8 mouse cellular contexts compared by ENCODE assay signal in the genomic region with DNA sequence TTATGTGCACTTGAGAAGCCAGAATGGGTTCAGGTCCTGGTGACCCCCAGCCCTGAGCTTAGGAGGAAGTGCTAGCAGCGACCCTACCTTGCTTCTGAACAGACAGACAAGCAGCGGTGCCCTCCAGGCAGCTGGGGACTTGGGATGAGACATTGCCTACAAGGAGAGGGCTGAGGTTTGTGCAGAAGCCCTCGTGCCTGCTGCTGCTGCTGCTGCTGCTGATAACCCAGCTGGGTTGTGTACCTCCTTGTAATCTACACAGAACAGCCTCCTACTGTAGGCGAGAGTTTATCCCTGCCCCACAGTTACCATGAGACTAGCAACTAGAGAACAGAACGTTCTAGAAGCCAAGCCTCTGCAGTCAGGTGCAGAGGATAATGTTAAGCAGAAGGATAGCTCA.
A peak's percentile ranks its signal among the peaks of the same experiment; 100 is the strongest.
DNase-seq lines count a peak whose midpoint lies in the region; ATAC-seq and TF ChIP-seq lines count a peak whose summit lies in the region.

No protein-coding gene starts in this region.

- H3K4me3 ChIP-seq in gastrocnemius, adult 2 months = peak overlapping the region; percentile 72
- H3K4me3 ChIP-seq in heart, embryonic 13.5 days = peak overlapping the region; percentile 73
- peak overlapping the region; percentile 70 for H3K4me3 ChIP-seq in liver, embryonic 15.5 days (replicated peaks)
- H3K4me3 ChIP-seq in stomach, embryonic 14.5 days (ENCODE audit: low read depth, low read length) = peak overlapping the region; percentile 39

- H3K9ac ChIP-seq in heart, embryonic 13.5 days = peak overlapping the region; percentile 85
- peak overlapping the region; percentile 76 for H3K9ac ChIP-seq in liver, embryonic 15.5 days
- H3K9ac ChIP-seq in stomach, embryonic 14.5 days (replicated peaks; ENCODE audit: low read depth, low read length) = peak overlapping the region; percentile 41

- H3K27me3 ChIP-seq in heart, embryonic 13.5 days (replicated peaks) = no peaks in the 10 kb centered on the region
- H3K27me3 ChIP-seq in liver, embryonic 15.5 days = no peaks in the 10 kb centered on the region
- no peaks in the 10 kb centered on the region for H3K27me3 ChIP-seq in stomach, embryonic 14.5 days (ENCODE audit: control insufficient read depth, insufficient read depth, low read length)

- no peak for TF ChIP-seq CTCF in gastrocnemius, adult 2 months (IDR thresholded peaks at IDR 0.05)

- no peak for DNase-seq in gastrocnemius, adult 2 months
- no peak for DNase-seq in gastrocnemius, postnatal 10 days
- peak; percentile 93 for DNase-seq in MEL-GATA-1-ER (ENCODE audit: extremely low read depth, low read depth)
- no peak for DNase-seq in frontal cortex, postnatal 14 days (ENCODE audit: low spot score in 2 of 2)
- DNase-seq in ovary, postnatal 36 days (ENCODE audit: low spot score) = no peak

- H3K4me1 ChIP-seq in heart, embryonic 13.5 days = peaks cover 86% of the 10 kb centered on the region
- peaks cover 80% of the 10 kb centered on the region for H3K4me1 ChIP-seq in liver, embryonic 15.5 days (replicated peaks)
- peaks cover 44% of the 10 kb centered on the region for H3K4me1 ChIP-seq in stomach, embryonic 14.5 days (ENCODE audit: control insufficient read depth, insufficient read depth, low read length)

- peak overlapping the region; percentile 78 for H3K4me2 ChIP-seq in heart, embryonic 13.5 days
- peak overlapping the region; percentile 83 for H3K4me2 ChIP-seq in liver, embryonic 15.5 days
- H3K4me2 ChIP-seq in stomach, embryonic 14.5 days (replicated peaks; ENCODE audit: low read depth, low read length) = peak overlapping the region; percentile 76

- intact Hi-C loops in gastrocnemius, adult 2 months (cut with DNase I) = no loop called here

- no peaks in the 10 kb centered on the region for H3K9me3 ChIP-seq in heart, embryonic 13.5 days
- no peaks in the 10 kb centered on the region for H3K9me3 ChIP-seq in liver, embryonic 15.5 days (replicated peaks)
- H3K9me3 ChIP-seq in stomach, embryonic 14.5 days (ENCODE audit: control insufficient read depth, low read depth, low read length) = no peaks in the 10 kb centered on the region

- peak overlapping the region; percentile 73 for H3K27ac ChIP-seq in gastrocnemius, adult 2 months
- H3K27ac ChIP-seq in heart, embryonic 13.5 days (replicated peaks) = peak overlapping the region; percentile 100
- peak overlapping the region; percentile 100 for H3K27ac ChIP-seq in liver, embryonic 15.5 days (replicated peaks)
- H3K27ac ChIP-seq in stomach, embryonic 14.5 days (ENCODE audit: low read length) = peak overlapping the region; percentile 61; the same call in 1 of the 2 replicates

- WGBS in heart, embryonic 13.5 days = 8% methylated on average over 5 of the region's 5 CpGs
- 5% methylated on average over 5 of the region's 5 CpGs for WGBS in liver, embryonic 15.5 days (ENCODE audit: insufficient replicate concordance)
- 23% methylated on average over 5 of the region's 5 CpGs for WGBS in stomach, embryonic 14.5 days

- H3K36me3 ChIP-seq in heart, embryonic 13.5 days = peaks cover 20% of the 10 kb centered on the region
- peaks cover 32% of the 10 kb centered on the region for H3K36me3 ChIP-seq in liver, embryonic 15.5 days (replicated peaks)
- peaks cover 4% of the 10 kb centered on the region; the same call in 1 of the 2 replicates for H3K36me3 ChIP-seq in stomach, embryonic 14.5 days (ENCODE audit: control insufficient read depth, insufficient read depth, low read length)

- peak; percentile 42; the same call in 1 of the 2 replicates for ATAC-seq in heart, embryonic 13.5 days (ENCODE audit: extremely low read depth, insufficient number of reproducible peaks, low FRiP score, low TSS enrichment)
- peak; percentile 88 for ATAC-seq in liver, embryonic 15.5 days (ENCODE audit: insufficient read depth)
- peak; percentile 30; the same call in 1 of the 2 replicates for ATAC-seq in stomach, embryonic 14.5 days (ENCODE audit: insufficient number of reproducible peaks, insufficient read depth, low FRiP score, low read depth)

Comparison
In these comparisons a context has a peak if more than half of its experiments do, and no peak if none do; other contexts are left out.
1. ATAC-seq: peak in every context shown above with its lines; median percentile 88 in liver, embryonic 15.5 days; 42 in heart, embryonic 13.5 days; 30 in stomach, embryonic 14.5 days.